Mouse (Mus musculus) midbrain, postnatal 0 days (tissue): ENCODE measurements around the gene Gm21992. TPM values are rescaled to one million over a fixed set of nuclear protein-coding genes. Genes with fewer than 3 reads are reported as not detected.

Source experiments
- ATAC-seq: fragments of 200-750 bp; cut with Nextera tagmentation; 2 replicates; pipeline ENCODE4 v1.8.0; 2017; ENCODE audit warnings: moderate number of reproducible peaks, mild to moderate bottlenecking, moderate TSS enrichment, moderate library complexity; ENCODE audit not compliant: low FRiP score
- DNase-seq: peaks from one replicate; pipeline ENCODE4 v3.0.0-alpha.2; 2015; ENCODE audit warnings: low spot score
- H3K27ac ChIP-seq: fragments of 300-500 bp; sonication (generic); 2 replicates; pipeline ENCODE4 v1.5.1; 2014; ENCODE audit warnings: low read depth, mild to moderate bottlenecking, low read length, mixed read lengths
- H3K27me3 ChIP-seq: fragments of 300-500 bp; sonication (generic); 2 replicates; pipeline ENCODE4 v1.6.1; 2014; ENCODE audit warnings: low read length, control low read depth, mixed read lengths; ENCODE audit not compliant: insufficient read depth
- H3K36me3 ChIP-seq: fragments of 300-500 bp; sonication (generic); 2 replicates; pipeline ENCODE4 v1.6.1; 2014; ENCODE audit warnings: low read length, control low read depth, mixed read lengths; ENCODE audit not compliant: insufficient read depth
- H3K4me1 ChIP-seq: fragments of 300-500 bp; sonication (generic); 2 replicates; pipeline ENCODE4 v1.6.1; 2014; ENCODE audit warnings: mild to moderate bottlenecking, control low read depth, antibody characterized with exemption, low read length, mixed read lengths; ENCODE audit not compliant: insufficient read depth
- H3K4me2 ChIP-seq: fragments of 300-500 bp; sonication (generic); 2 replicates; pipeline ENCODE4 v1.6.1; 2014; ENCODE audit warnings: low read depth, mild to moderate bottlenecking, low read length, mixed read lengths; ENCODE audit not compliant: poor library complexity, severe bottlenecking
- H3K4me3 ChIP-seq: fragments of 300-500 bp; sonication (generic); 2 replicates; pipeline ENCODE4 v1.5.1; 2014; ENCODE audit warnings: low read depth, mild to moderate bottlenecking, low read length, moderate library complexity
- H3K9ac ChIP-seq: fragments of 300-500 bp; sonication (generic); replicated peaks from 2 replicates; pipeline ENCODE4 v1.6.1; 2014; ENCODE audit warnings: mild to moderate bottlenecking, low read length, moderate library complexity, mixed read lengths; ENCODE audit not compliant: poor library complexity, severe bottlenecking
- H3K9me3 ChIP-seq: fragments of 300-500 bp; sonication (generic); 2 replicates; pipeline ENCODE4 v1.6.1; 2016; ENCODE audit warnings: low read length, control low read depth
- CTCF ChIP-seq: IDR thresholded peaks from 2 replicates; pipeline ENCODE4 v1.5.1; 2016; ENCODE audit warnings: antibody characterized with exemption, mild to moderate bottlenecking
- WGBS: fragments of 180-500 bp; shearing (Covaris S2); extraction: QIAGEN DNeasy Blood & Tissue Kit; methylation state at CpG from one replicate; pipeline ENCODE4 v1.1.7; 2014; 5-methylcytosine and 5-hydroxymethylcytosine counted together
- polyA plus RNA-seq: library from polyadenylated mRNA; unstranded; fragments of >200 nt; fragmentation: Nextera tagmentation; extraction: Ambion mirVana; gene quantifications from 2 replicates; pipeline ENCODE4 v1.2.1, GENCODE M21; 2015
- total RNA-seq: library from RNA; depleted of rRNA; stranded (reverse); fragments of >200 nt; gene quantifications from 2 replicates; pipeline ENCODE4 v1.2.3, GENCODE M21; 2014

Gene Gm21992
- total and polyA plus RNA-seq, 2 experiments from 2014 or later, result 8.1 to 17.9 TPM

DNA sequence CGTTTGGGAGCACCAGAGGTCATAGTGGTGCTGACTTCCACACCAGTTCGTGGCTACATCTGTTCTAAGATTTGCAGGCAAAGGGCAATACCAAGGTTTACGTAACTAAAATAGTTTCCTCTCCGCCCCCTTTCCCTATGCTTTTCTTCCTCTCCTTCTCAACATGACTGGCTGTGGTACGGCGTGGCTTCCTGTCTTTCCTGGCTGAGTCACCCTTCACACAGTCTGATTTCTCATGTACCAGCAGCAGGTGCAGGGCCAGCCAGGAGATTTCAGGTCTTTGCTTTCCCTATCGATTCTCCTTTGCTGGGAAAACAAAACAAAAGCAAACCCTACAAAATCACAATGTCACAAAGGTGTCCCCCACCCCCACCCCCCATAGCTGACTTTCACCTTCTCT lies 110.2 kb downstream of the Gm21992 start:
- no peak for TF ChIP-seq CTCF
- Histone ChIP-seq H3K4me1 (0 out of 2 replicates have a peak, but pooled peaks cover 3% of the 10 kb centered on the region), H3K4me2 (no peak overlapping the region), H3K27me3 (no peaks in the 10 kb centered on the region), H3K36me3 (no peaks in the 10 kb centered on the region), H3K27ac (no peak overlapping the region), H3K9ac (no peak overlapping the region), H3K4me3 (no peak overlapping the region), H3K9me3 (no peaks in the 10 kb centered on the region)
- ATAC-seq (no peak), DNase-seq (no peak)
- 72% methylated on average over 7 of the region's 7 CpGs for WGBS

DNA sequence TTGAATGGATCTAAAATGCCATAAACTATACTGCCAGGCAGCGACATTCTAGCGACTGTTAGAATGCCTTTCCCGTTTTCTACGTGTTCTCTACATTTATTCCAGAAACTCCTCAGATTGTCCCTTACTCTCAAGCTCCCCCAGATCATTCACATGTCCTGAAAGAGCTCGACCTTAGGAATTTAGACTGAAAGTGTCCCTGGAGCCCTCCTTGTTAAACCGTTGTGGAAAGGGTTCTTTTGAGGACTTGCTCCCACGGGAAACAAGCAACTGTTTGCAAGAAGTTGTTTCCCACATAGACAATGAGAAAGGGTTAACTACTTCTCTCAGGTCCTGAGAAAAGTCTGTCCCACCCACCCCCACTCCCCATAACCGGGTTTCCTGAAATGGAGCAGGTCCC lies 110.8 kb downstream of the Gm21992 start:
- Histone ChIP-seq H3K4me2 (no peak overlapping the region), H3K9me3 (no peaks in the 10 kb centered on the region), H3K4me1 (0 out of 2 replicates have a peak, but pooled peaks cover 3% of the 10 kb centered on the region), H3K27ac (no peak overlapping the region), H3K27me3 (no peaks in the 10 kb centered on the region), H3K36me3 (no peaks in the 10 kb centered on the region), H3K9ac (no peak overlapping the region), H3K4me3 (no peak overlapping the region)
- no peak for TF ChIP-seq CTCF
- 79% methylated on average over 8 of the region's 8 CpGs for WGBS
- ATAC-seq, result no peak
- DNase-seq, result no peak

DNA sequence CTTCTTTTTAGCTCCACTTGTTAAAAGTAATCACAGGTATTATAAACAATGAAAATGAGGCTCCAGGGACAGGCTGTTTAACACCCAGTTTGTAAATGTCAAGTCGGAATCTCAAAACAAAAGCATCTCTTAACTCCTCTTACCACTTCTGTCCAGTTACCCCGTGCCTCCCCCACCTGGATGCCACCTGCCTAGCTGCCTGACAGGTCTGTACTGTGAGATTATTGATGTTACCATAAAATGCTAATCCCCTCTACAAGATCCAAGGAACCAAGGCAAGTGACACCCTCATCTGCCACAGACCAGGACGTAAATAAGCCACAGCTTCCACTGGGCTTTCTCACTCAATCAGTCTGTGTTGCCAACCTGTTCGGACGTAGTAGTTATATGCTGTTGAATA lies 111.6 kb downstream of the Gm21992 start:
- Histone ChIP-seq H3K4me3 (no peak overlapping the region), H3K27ac (no peak overlapping the region), H3K9me3 (no peaks in the 10 kb centered on the region), H3K9ac (no peak overlapping the region), H3K36me3 (no peaks in the 10 kb centered on the region), H3K4me1 (0 out of 2 replicates have a peak, but pooled peaks cover 3% of the 10 kb centered on the region), H3K27me3 (no peaks in the 10 kb centered on the region), H3K4me2 (no peak overlapping the region)
- WGBS, result 78% methylated on average over 5 of the region's 5 CpGs
- ATAC-seq (no peak), DNase-seq (no peak)
- TF ChIP-seq CTCF, result no peak

DNA sequence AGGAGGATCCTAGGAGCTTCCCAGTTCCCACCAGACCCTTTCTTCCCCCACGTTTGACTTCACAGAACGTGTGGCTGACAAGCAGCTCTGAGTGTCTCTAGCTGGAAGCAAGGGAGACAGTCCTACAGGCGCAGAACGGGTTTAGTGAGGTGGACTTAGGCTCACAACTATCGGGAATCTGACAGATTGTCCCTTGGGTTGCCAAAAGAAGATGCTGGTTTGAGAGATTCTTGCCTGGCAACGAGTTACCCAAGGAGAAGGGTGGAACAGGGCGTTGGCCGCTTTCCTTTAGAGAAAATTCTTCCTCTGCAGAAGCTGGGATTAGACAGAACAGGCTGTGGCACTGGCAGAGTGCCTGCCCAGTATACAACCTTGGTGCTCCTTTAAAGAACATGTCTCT lies 112.6 kb downstream of the Gm21992 start:
- ATAC-seq, result no peak
- Histone ChIP-seq H3K9ac (peak overlapping the region; percentile 63; the same call in 1 of the 2 replicates), H3K4me2 (peak overlapping the region; percentile 57), H3K27me3 (no peaks in the 10 kb centered on the region), H3K27ac (0 out of 2 replicates have a peak overlapping the region, but pooled peaks have one; percentile 8), H3K4me3 (peak overlapping the region; percentile 53), H3K4me1 (0 out of 2 replicates have a peak, but pooled peaks cover 3% of the 10 kb centered on the region), H3K9me3 (no peaks in the 10 kb centered on the region), H3K36me3 (no peaks in the 10 kb centered on the region)
- no peak for DNase-seq
- no peak for TF ChIP-seq CTCF
- WGBS, result 29% methylated on average over 8 of the region's 8 CpGs

DNA sequence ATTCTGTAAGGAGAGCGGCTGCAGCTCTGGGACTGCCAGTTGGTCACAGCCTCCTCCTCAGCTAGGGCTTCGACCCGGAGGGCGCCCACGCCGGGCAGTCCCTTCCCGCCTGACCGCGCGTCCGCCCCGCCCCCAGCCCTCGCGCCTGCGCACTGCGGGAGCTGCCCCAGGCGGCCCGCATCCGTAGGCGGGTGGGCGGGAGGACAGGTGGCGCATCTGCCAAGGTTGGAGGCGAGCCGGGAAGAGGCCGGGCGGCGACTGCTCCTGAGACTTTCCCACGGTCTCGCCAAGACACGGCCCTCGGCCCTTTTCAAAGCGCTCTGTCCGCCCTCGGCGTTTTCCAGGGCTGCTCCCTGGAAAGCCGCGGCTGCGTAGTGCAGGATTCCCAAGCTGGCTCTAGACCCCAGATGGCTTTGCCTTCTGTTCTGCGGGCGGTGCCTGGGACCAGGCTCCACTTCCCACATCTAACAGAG lies 113.2 kb downstream of the Gm21992 start, which contains the start of gene Gm960:
Gene Gm960 (minus strand): TSS at position 464 of the 473 bp plus-strand sequence.
- Histone ChIP-seq H3K4me1 (0 out of 2 replicates have a peak, but pooled peaks cover 3% of the 10 kb centered on the region), H3K4me2 (peak within 1 kb of the TSS; percentile 57), H3K27me3 (no peaks in the 10 kb centered on the region), H3K4me3 (peak within 1 kb of the TSS; percentile 53), H3K9ac (peak within 1 kb of the TSS; percentile 63), H3K9me3 (no peaks in the 10 kb centered on the region), H3K36me3 (no peaks in the 10 kb centered on the region), H3K27ac (peak within 1 kb of the TSS; percentile 72)
- no peak for TF ChIP-seq CTCF
- DNase-seq (peak; percentile 75), ATAC-seq (peak; percentile 82)
- under 1% methylated on average over 38 of the region's 40 CpGs for WGBS

DNA sequence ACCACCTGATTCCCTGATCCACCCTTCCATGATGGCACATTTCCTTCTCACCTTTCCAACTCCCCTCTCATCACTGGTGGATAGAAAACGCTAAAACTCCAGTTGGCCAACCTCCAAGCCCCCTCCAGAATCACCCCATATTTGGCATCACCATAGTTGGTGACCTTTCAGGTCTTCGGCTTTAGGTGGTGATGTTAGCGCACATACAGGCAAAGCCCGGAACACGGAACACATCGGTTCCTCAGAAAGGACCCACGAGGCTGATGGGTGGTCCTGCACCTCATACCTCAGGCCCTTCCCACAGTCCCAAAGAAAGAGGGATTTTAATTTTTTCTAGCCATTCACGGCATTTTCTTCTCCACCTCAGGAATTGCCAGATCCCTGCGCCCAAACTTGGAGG lies 113.7 kb downstream of the Gm21992 start:
- peak; percentile 20; the same call in 1 of the 2 replicates for ATAC-seq
- WGBS, result 67% methylated on average over 9 of the region's 9 CpGs
- H3K9ac ChIP-seq, result peak overlapping the region; percentile 63
- peak overlapping the region; percentile 53 for H3K4me3 ChIP-seq
- no peaks in the 10 kb centered on the region for H3K27me3 ChIP-seq
- TF ChIP-seq CTCF, result no peak
- DNase-seq, result no peak
- H3K27ac ChIP-seq, result peak overlapping the region; percentile 72
- no peaks in the 10 kb centered on the region for H3K36me3 ChIP-seq
- no peaks in the 10 kb centered on the region for H3K9me3 ChIP-seq
- H3K4me2 ChIP-seq, result peak overlapping the region; percentile 57
- 0 out of 2 replicates have a peak, but pooled peaks cover 3% of the 10 kb centered on the region for H3K4me1 ChIP-seq
